13 mouse cellular contexts compared by ENCODE assay signal in the genomic region with DNA sequence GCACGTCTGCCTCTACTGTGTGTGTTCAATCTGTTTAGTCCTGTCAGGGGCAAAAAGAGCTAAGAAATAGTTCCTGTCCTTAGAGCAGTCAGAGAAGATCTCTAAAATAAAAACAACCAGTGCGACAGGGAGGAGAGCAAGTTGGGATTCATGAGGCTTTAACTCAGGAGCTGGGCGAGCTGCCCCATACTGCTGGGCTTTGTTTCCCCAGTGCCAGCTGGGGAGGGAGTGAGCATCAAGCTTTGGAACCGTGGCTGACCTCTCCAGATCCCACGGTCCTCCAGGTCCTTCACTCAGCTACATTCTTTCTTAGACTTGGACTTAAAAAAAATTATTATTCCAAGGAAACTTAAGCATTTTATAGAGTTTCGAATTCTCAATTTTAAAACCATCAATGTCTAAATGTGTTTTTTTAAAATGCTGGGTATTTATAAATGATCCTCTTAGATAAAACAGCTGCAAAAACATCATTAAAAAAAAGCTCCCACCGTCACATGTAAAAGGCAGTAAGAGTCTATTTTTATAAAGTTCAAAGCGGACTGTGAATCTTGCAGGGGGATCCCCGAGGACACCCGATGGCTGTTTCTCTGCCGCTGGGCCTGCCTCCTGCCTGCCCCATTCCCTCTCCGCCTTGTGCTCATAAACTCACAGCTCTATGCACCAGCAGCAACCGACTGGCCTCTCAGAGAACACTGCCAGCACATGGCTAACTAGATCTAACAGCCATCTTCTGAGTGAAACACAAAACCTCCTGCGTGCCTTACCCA.
DNase-seq lines count a peak whose midpoint lies in the region; ATAC-seq lines count a peak whose summit lies in the region.
"Had no signal": no experiment of that assay in that cellular context is flagged by ENCODE, and none has a peak within 500 bp of the region (broad histone marks: within the 10 kb centered on the region; RNA-seq: fewer than 3 reads in every experiment).

No protein-coding gene starts in this region.

- H3K4me3 ChIP-seq in forebrain, embryonic 16.5 days (replicated peaks; ENCODE audit: low read length): no peak overlapping the region
- no peak overlapping the region for H3K4me3 ChIP-seq in forebrain, embryonic 15.5 days
- H3K4me3 ChIP-seq in hindbrain, embryonic 11.5 days (ENCODE audit: low read depth, low read length): no peak overlapping the region
- H3K4me3 ChIP-seq: embryonic facial prominence, embryonic 13.5 days; left cerebral cortex, adult 2 months; liver, embryonic 15.5 days; neural tube, embryonic 12.5 days had no signal

- peaks cover 3% of the 10 kb centered on the region; the same call in 1 of the 2 replicates for H3K9me3 ChIP-seq in forebrain, embryonic 16.5 days (ENCODE audit: control insufficient read depth, low read length)
- H3K9me3 ChIP-seq in forebrain, embryonic 15.5 days: no peaks in the 10 kb centered on the region
- H3K9me3 ChIP-seq in hindbrain, embryonic 11.5 days (ENCODE audit: control insufficient read depth, low read length): no peaks in the 10 kb centered on the region
- H3K9me3 ChIP-seq: liver, embryonic 15.5 days; neural tube, embryonic 12.5 days had no signal

- no peaks in the 10 kb centered on the region for H3K36me3 ChIP-seq in forebrain, embryonic 16.5 days (ENCODE audit: control insufficient read depth, insufficient read depth)
- H3K36me3 ChIP-seq in forebrain, embryonic 15.5 days: no peaks in the 10 kb centered on the region
- H3K36me3 ChIP-seq in hindbrain, embryonic 11.5 days (ENCODE audit: control insufficient read depth, insufficient read depth, low read length): no peaks in the 10 kb centered on the region
- H3K36me3 ChIP-seq: embryonic facial prominence, embryonic 13.5 days; liver, embryonic 15.5 days; neural tube, embryonic 12.5 days had no signal

- intact Hi-C loops in left cerebral cortex, postnatal 4 days (cut with DNase I): no loop called here
- intact Hi-C loops in left cerebral cortex, postnatal 25 days (cut with DNase I): no loop called here

- DNase-seq in left cerebral cortex, postnatal 4 days: peak; percentile 28
- DNase-seq in left cerebral cortex, postnatal 25 days (ENCODE audit: low spot score in 2 of 2): no peak
- peak; percentile 15 for DNase-seq in gastrocnemius, postnatal 10 days
- DNase-seq in skeletal muscle tissue, adult 2 months (ENCODE audit: low read depth, low spot score): peak; percentile 27
- DNase-seq in hindbrain, embryonic 11.5 days (ENCODE audit: low spot score): no peak
- DNase-seq: kidney, adult 18-20 months; right cerebral cortex, adult 18-20 months had no signal

- H3K27me3 ChIP-seq in forebrain, embryonic 16.5 days (replicated peaks; ENCODE audit: control insufficient read depth, insufficient read depth, low read length): no peaks in the 10 kb centered on the region
- no peaks in the 10 kb centered on the region for H3K27me3 ChIP-seq in forebrain, embryonic 15.5 days
- no peaks in the 10 kb centered on the region for H3K27me3 ChIP-seq in hindbrain, embryonic 11.5 days (ENCODE audit: control insufficient read depth, insufficient read depth, low read length)
- H3K27me3 ChIP-seq: liver, embryonic 15.5 days; neural tube, embryonic 12.5 days had no signal

- H3K4me1 ChIP-seq in forebrain, embryonic 16.5 days (replicated peaks; ENCODE audit: control insufficient read depth, insufficient read depth, low read length): peaks cover 3% of the 10 kb centered on the region; the same call in 1 of the 2 replicates
- H3K4me1 ChIP-seq in forebrain, embryonic 15.5 days: no peaks in the 10 kb centered on the region
- no peaks in the 10 kb centered on the region for H3K4me1 ChIP-seq in hindbrain, embryonic 11.5 days (replicated peaks; ENCODE audit: control insufficient read depth, insufficient read depth, low read length)
- H3K4me1 ChIP-seq: liver, embryonic 15.5 days; neural tube, embryonic 12.5 days had no signal

- H3K4me2 ChIP-seq in forebrain, embryonic 16.5 days (ENCODE audit: low read length): no peak overlapping the region
- H3K4me2 ChIP-seq in forebrain, embryonic 15.5 days (replicated peaks): no peak overlapping the region
- no peak overlapping the region for H3K4me2 ChIP-seq in hindbrain, embryonic 11.5 days (replicated peaks; ENCODE audit: low read depth, low read length)
- H3K4me2 ChIP-seq: embryonic facial prominence, embryonic 13.5 days; liver, embryonic 15.5 days; neural tube, embryonic 12.5 days had no signal

- H3K9ac ChIP-seq in forebrain, embryonic 16.5 days (replicated peaks; ENCODE audit: low read depth, low read length): no peak overlapping the region
- no peak overlapping the region for H3K9ac ChIP-seq in forebrain, embryonic 15.5 days (replicated peaks)
- no peak overlapping the region for H3K9ac ChIP-seq in hindbrain, embryonic 11.5 days (ENCODE audit: low read depth, low read length)
- H3K9ac ChIP-seq: embryonic facial prominence, embryonic 13.5 days; liver, embryonic 15.5 days; neural tube, embryonic 12.5 days had no signal

- 0 out of 2 replicates have a peak, but pooled peaks have one; percentile 15 for ATAC-seq in forebrain, embryonic 16.5 days
- no peak for ATAC-seq in forebrain, embryonic 15.5 days (replicated peaks)
- ATAC-seq in hindbrain, embryonic 11.5 days (ENCODE audit: low FRiP score): no peak

- no peak overlapping the region for H3K27ac ChIP-seq in forebrain, embryonic 16.5 days (ENCODE audit: low read length)
- H3K27ac ChIP-seq in forebrain, embryonic 15.5 days (replicated peaks): no peak overlapping the region
- no peak overlapping the region for H3K27ac ChIP-seq in hindbrain, embryonic 11.5 days (ENCODE audit: low read depth, low read length)
- H3K27ac ChIP-seq: embryonic facial prominence, embryonic 13.5 days; left cerebral cortex, adult 2 months; liver, embryonic 15.5 days; neural tube, embryonic 12.5 days had no signal

- 31% methylated on average over 14 of the region's 14 CpGs for WGBS in forebrain, embryonic 16.5 days
- 33% methylated on average over 14 of the region's 14 CpGs for WGBS in forebrain, embryonic 15.5 days
- WGBS in hindbrain, embryonic 11.5 days: 36% methylated on average over 14 of the region's 14 CpGs

Comparison
In these comparisons a context has a peak if more than half of its experiments do, and no peak if none do; other contexts are left out.
1. DNase-seq: peak in left cerebral cortex, postnatal 4 days (single experiment), gastrocnemius, postnatal 10 days (single experiment) and skeletal muscle tissue, adult 2 months (single experiment); none in left cerebral cortex, postnatal 25 days (0 of 2) and hindbrain, embryonic 11.5 days (single experiment).